Mouse (Mus musculus) stomach, postnatal 0 days (tissue): Measurements from ENCODE around the gene Gucd1. TPM values are rescaled to one million over a fixed set of nuclear protein-coding genes. Genes with fewer than 3 reads are reported as not detected.
"Not testable (repeated sequence)": the region's sequence is repeated elsewhere in the genome, so short reads cannot be mapped to it uniquely, and the experiment has no call there.

Experiments used
- ATAC-seq: fragments of 200-750 bp; cut with Nextera tagmentation; 2 replicates; pipeline ENCODE4 v1.8.0; 2017; ENCODE audit not compliant: low FRiP score, low TSS enrichment
- DNase-seq: peaks from one replicate; pipeline ENCODE4 v3.0.0-alpha.2; 2016; ENCODE audit warnings: low spot score
- H3K27ac ChIP-seq: fragments of 300-500 bp; sonication (generic); replicated peaks from 2 replicates; pipeline ENCODE4 v1.5.1; 2014; ENCODE audit warnings: mild to moderate bottlenecking, control low read depth
- H3K27me3 ChIP-seq: fragments of 300-500 bp; sonication (generic); 2 replicates; pipeline ENCODE4 v1.6.1; 2014; ENCODE audit warnings: low read length; ENCODE audit not compliant: control insufficient read depth, insufficient read depth
- H3K36me3 ChIP-seq: fragments of 300-500 bp; sonication (generic); 2 replicates; pipeline ENCODE4 v1.6.1; 2014; ENCODE audit warnings: low read length, mixed read lengths; ENCODE audit not compliant: control insufficient read depth, insufficient read depth
- H3K4me1 ChIP-seq: fragments of 300-500 bp; sonication (generic); replicated peaks from 2 replicates; pipeline ENCODE4 v1.6.1; 2014; ENCODE audit warnings: antibody characterized with exemption; ENCODE audit not compliant: control insufficient read depth, insufficient read depth
- H3K4me2 ChIP-seq: fragments of 300-500 bp; sonication (generic); replicated peaks from 2 replicates; pipeline ENCODE4 v1.6.1; 2014; ENCODE audit warnings: low read depth, mild to moderate bottlenecking, control low read depth, moderate library complexity
- H3K4me3 ChIP-seq: fragments of 300-500 bp; sonication (generic); 2 replicates; pipeline ENCODE4 v1.5.1; 2014; ENCODE audit warnings: low read depth, low read length, control low read depth
- H3K9ac ChIP-seq: fragments of 300-500 bp; sonication (generic); 2 replicates; pipeline ENCODE4 v1.6.1; 2014; ENCODE audit warnings: mild to moderate bottlenecking, low read length, control low read depth, mixed read lengths
- H3K9me3 ChIP-seq: fragments of 300-500 bp; sonication (generic); 2 replicates; pipeline ENCODE4 v1.6.1; 2016; ENCODE audit warnings: low read length; ENCODE audit not compliant: control insufficient read depth
- CTCF ChIP-seq: IDR thresholded peaks from 2 replicates; pipeline ENCODE4 v1.5.1; 2016; ENCODE audit warnings: antibody characterized with exemption, low read depth, mild to moderate bottlenecking, moderate library complexity
- EP300 ChIP-seq: optimal IDR thresholded peaks from 2 replicates; pipeline ENCODE3; 2016; ENCODE audit warnings: antibody characterized with exemption
- WGBS: fragments of 180-500 bp; shearing (Covaris S2); extraction: QIAGEN DNeasy Blood & Tissue Kit; methylation state at CpG from one replicate; pipeline ENCODE4 v1.1.7; 2014; 5-methylcytosine and 5-hydroxymethylcytosine counted together
- polyA plus RNA-seq: library from polyadenylated mRNA; unstranded; fragments of >200 nt; fragmentation: Nextera tagmentation; extraction: Ambion mirVana; gene quantifications from 2 replicates; pipeline ENCODE4 v1.2.1, GENCODE M21; 2015

Gucd1 gene
- polyA plus RNA-seq, 1 experiment from 2014 or later, result 14.6 TPM

- ATAC-seq (no peak), DNase-seq (no peak)
- Histone ChIP-seq H3K27me3 (no peaks in the 10 kb centered on the region), H3K9ac (no peak overlapping the region), H3K4me1 (no peaks in the 10 kb centered on the region), H3K4me2 (no peak overlapping the region), H3K36me3 (peaks cover 13% of the 10 kb centered on the region), H3K27ac (no peak overlapping the region), H3K4me3 (no peak overlapping the region), H3K9me3 (no peaks in the 10 kb centered on the region)
- 91% methylated on average over 8 of the region's 8 CpGs for WGBS
- TF ChIP-seq CTCF (no peak), EP300 (no peak)
Measured at GRCm38 (mm10) chr10:75534934-75535333, 17.2 kb upstream of the Gucd1 start.

GRCm38 (mm10) chr10:75534216-75534615 is 16.4 kb upstream of the Gucd1 start:
- 91% methylated on average over 8 of the region's 8 CpGs for WGBS
- Histone ChIP-seq H3K9ac (no peak overlapping the region), H3K4me1 (no peaks in the 10 kb centered on the region), H3K36me3 (peaks cover 13% of the 10 kb centered on the region), H3K9me3 (no peaks in the 10 kb centered on the region), H3K27ac (no peak overlapping the region), H3K4me3 (no peak overlapping the region), H3K27me3 (no peaks in the 10 kb centered on the region), H3K4me2 (no peak overlapping the region)
- no peak for DNase-seq
- TF ChIP-seq EP300 (no peak), CTCF (no peak)
- ATAC-seq, result no peak

GRCm38 (mm10) chr10:75531532-75532090 is 13.8 kb upstream of the Gucd1 start:
- no peak overlapping the region for H3K27ac ChIP-seq
- peaks cover 13% of the 10 kb centered on the region for H3K36me3 ChIP-seq
- TF ChIP-seq EP300 (no peak), CTCF (no peak)
- H3K9ac ChIP-seq, result no peak overlapping the region
- no peaks in the 10 kb centered on the region for H3K4me1 ChIP-seq
- DNase-seq, result no peak
- no peak overlapping the region for H3K4me3 ChIP-seq
- 90% methylated on average over 9 of the region's 9 CpGs for WGBS
- H3K9me3 ChIP-seq, result no peaks in the 10 kb centered on the region
- H3K27me3 ChIP-seq, result no peaks in the 10 kb centered on the region
- H3K4me2 ChIP-seq, result no peak overlapping the region
- no peak for ATAC-seq

- no peak for TF ChIP-seq CTCF
- TF ChIP-seq EP300, result no peak
- H3K9me3 ChIP-seq, result no peaks in the 10 kb centered on the region
- no peak for DNase-seq
- no peak for ATAC-seq
- H3K27me3 ChIP-seq, result no peaks in the 10 kb centered on the region
- WGBS, result 82% methylated on average over 2 of the region's 2 CpGs
- no peaks in the 10 kb centered on the region for H3K4me1 ChIP-seq
- H3K36me3 ChIP-seq, result peaks cover 13% of the 10 kb centered on the region
- H3K27ac ChIP-seq, result no peak overlapping the region
- H3K4me3 ChIP-seq, result no peak overlapping the region
- no peak overlapping the region for H3K4me2 ChIP-seq
- no peak overlapping the region for H3K9ac ChIP-seq
Measured at GRCm38 (mm10) chr10:75530322-75530721, 12.6 kb upstream of the Gucd1 start.

- not testable (repeated sequence) for H3K4me1 ChIP-seq, H3K27ac ChIP-seq, H3K4me2 ChIP-seq, DNase-seq, H3K36me3 ChIP-seq, ATAC-seq, H3K9ac ChIP-seq, H3K27me3 ChIP-seq, H3K4me3 ChIP-seq, H3K9me3 ChIP-seq
- WGBS, result 96% methylated on average over 9 of the region's 9 CpGs
Measured at GRCm38 (mm10) chr10:75525450-75525849, 7.7 kb upstream of the Gucd1 start.

- no peak overlapping the region for H3K27ac ChIP-seq
- H3K9me3 ChIP-seq, result no peaks in the 10 kb centered on the region
- DNase-seq (no peak), ATAC-seq (no peak)
- no peak overlapping the region for H3K9ac ChIP-seq
- H3K36me3 ChIP-seq, result peaks cover 5% of the 10 kb centered on the region; the same call in 1 of the 2 replicates
- no peak overlapping the region for H3K4me3 ChIP-seq
- H3K4me1 ChIP-seq, result no peaks in the 10 kb centered on the region
- no peak overlapping the region for H3K4me2 ChIP-seq
- H3K27me3 ChIP-seq, result no peaks in the 10 kb centered on the region
- TF ChIP-seq EP300 (no peak), CTCF (no peak)
- 86% methylated on average over 4 of the region's 4 CpGs for WGBS
Measured at GRCm38 (mm10) chr10:75521643-75522042, 3.9 kb upstream of the Gucd1 start.
